Mouse (Mus musculus): ENCODE data around the gene Erc1. TPM values are rescaled to one million over a fixed set of nuclear protein-coding genes. Genes with fewer than 3 reads are reported as not detected.
"Not testable (repeated sequence)": the region's sequence is repeated elsewhere in the genome, so short reads cannot be mapped to it uniquely, and the experiment has no call there.

The Erc1 gene
- polyA plus RNA-seq, 1 experiment from 2014 or later = 23.4 TPM

DNA sequence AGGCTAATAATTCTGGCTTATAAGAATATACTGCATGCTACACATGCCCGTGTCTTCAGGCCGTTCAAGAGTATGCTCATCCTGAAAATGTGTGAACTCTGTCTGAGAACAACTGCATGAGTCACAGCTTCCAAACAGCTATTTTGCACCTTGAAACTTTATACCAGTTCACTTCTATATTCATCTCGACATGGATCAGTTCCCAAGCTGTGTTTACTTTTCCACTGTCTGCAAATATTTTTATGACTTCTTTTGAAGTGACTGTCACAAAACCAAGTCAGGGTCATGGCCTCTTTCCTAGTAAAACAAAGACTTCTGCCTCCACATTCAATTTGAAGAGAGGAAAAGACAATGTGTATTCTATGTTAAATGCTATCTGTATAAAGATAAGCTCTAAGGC, 178.2 kb downstream of the Erc1 start:
- Histone ChIP-seq H3K27ac (replicated peaks; ENCODE audit: low read depth, low read length) (no peak overlapping the region), H3K4me1 (ENCODE audit: control insufficient read depth, insufficient read depth, low read length) (no peaks in the 10 kb centered on the region), H3K27me3 (replicated peaks; ENCODE audit: control insufficient read depth, insufficient read depth, low read length) (no peaks in the 10 kb centered on the region), H3K9ac (ENCODE audit: low read depth, low read length) (no peak overlapping the region), H3K4me2 (ENCODE audit: low read depth, low read length) (no peak overlapping the region), H3K36me3 (ENCODE audit: control insufficient read depth, insufficient read depth, low read length) (0 out of 2 replicates have a peak, but pooled peaks cover 3% of the 10 kb centered on the region), H3K4me3 (ENCODE audit: low read depth, low read length) (no peak overlapping the region), H3K9me3 (ENCODE audit: control insufficient read depth, low read length) (no peaks in the 10 kb centered on the region)
- 54% methylated on average over 3 of the region's 3 CpGs for WGBS
- peak; percentile 12 for DNase-seq (ENCODE audit: low spot score)
- ATAC-seq (ENCODE audit: low read depth) = no peak

DNA sequence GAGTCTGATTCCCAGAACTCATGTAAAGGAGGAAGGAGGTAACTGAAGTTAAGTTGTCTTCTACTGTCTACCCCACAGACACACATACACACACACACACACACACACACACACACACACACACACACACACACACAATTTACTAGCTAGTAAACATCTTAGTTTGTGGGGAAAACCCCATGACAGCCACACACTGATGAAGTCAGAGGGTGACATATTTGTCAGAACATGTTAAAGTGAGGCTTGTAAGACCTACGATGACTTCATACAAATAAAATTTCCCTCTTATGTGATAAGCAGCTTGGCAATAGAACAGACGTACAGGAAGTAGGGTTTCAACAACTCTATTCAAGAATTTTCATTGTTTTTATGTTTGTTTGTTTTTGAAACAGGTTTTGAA, 185.0 kb downstream of the Erc1 start:
- Histone ChIP-seq H3K4me2 (ENCODE audit: low read depth, low read length) (no peak overlapping the region), H3K9me3 (ENCODE audit: control insufficient read depth, low read length) (no peaks in the 10 kb centered on the region), H3K9ac (ENCODE audit: low read depth, low read length) (no peak overlapping the region), H3K4me3 (ENCODE audit: low read depth, low read length) (no peak overlapping the region), H3K27ac (replicated peaks; ENCODE audit: low read depth, low read length) (no peak overlapping the region), H3K4me1 (ENCODE audit: control insufficient read depth, insufficient read depth, low read length) (no peaks in the 10 kb centered on the region), H3K36me3 (ENCODE audit: control insufficient read depth, insufficient read depth, low read length) (no peaks in the 10 kb centered on the region), H3K27me3 (replicated peaks; ENCODE audit: control insufficient read depth, insufficient read depth, low read length) (no peaks in the 10 kb centered on the region)
- DNase-seq (ENCODE audit: low spot score) = no peak
- WGBS = 78% methylated on average over 2 of the region's 2 CpGs
- ATAC-seq (ENCODE audit: low read depth) = no peak

DNA sequence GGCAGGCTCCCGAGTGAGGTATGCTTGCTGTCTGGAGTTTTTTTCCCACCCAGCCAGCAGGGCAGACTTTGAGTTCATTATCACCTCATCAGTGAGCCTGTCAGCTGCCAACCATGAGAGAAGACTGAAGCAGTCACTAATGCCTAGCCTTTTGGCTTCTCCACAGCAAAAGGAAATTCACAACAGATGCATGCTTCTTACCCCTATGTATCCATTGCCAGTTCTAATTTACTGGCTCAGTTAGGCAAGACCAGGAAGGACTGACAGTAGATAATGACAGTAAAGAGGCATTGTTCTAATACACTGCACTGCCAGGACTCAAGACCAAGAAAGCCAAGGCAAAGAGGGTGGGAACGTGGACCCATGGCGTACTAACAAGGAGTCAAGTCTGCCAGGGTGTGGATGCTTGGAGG, 186.9 kb downstream of the Erc1 start:
- no peak overlapping the region for H3K9ac ChIP-seq (ENCODE audit: low read depth, low read length)
- ATAC-seq (ENCODE audit: low read depth) (no peak), DNase-seq (ENCODE audit: low spot score) (peak; percentile 31)
- no peaks in the 10 kb centered on the region; the same call in 1 of the 2 replicates for H3K9me3 ChIP-seq (ENCODE audit: control insufficient read depth, low read length)
- H3K4me2 ChIP-seq (ENCODE audit: low read depth, low read length) = no peak overlapping the region
- no peaks in the 10 kb centered on the region for H3K36me3 ChIP-seq (ENCODE audit: control insufficient read depth, insufficient read depth, low read length)
- H3K4me3 ChIP-seq (ENCODE audit: low read depth, low read length) = no peak overlapping the region
- no peak overlapping the region for H3K27ac ChIP-seq (replicated peaks; ENCODE audit: low read depth, low read length)
- no peaks in the 10 kb centered on the region for H3K27me3 ChIP-seq (replicated peaks; ENCODE audit: control insufficient read depth, insufficient read depth, low read length)
- no peaks in the 10 kb centered on the region for H3K4me1 ChIP-seq (ENCODE audit: control insufficient read depth, insufficient read depth, low read length)
- 53% methylated on average over 3 of the region's 3 CpGs for WGBS

- WGBS = 90% methylated on average over 2 of the region's 2 CpGs
- H3K4me1 ChIP-seq (ENCODE audit: control insufficient read depth, insufficient read depth, low read length) = no peaks in the 10 kb centered on the region
- no peak overlapping the region for H3K4me2 ChIP-seq (ENCODE audit: low read depth, low read length)
- DNase-seq (ENCODE audit: low spot score) = no peak
- H3K4me3 ChIP-seq (ENCODE audit: low read depth, low read length) = no peak overlapping the region
- no peak for ATAC-seq (ENCODE audit: low read depth)
- no peak overlapping the region for H3K9ac ChIP-seq (ENCODE audit: low read depth, low read length)
- H3K36me3 ChIP-seq (ENCODE audit: control insufficient read depth, insufficient read depth, low read length) = no peaks in the 10 kb centered on the region
- no peaks in the 10 kb centered on the region for H3K27me3 ChIP-seq (replicated peaks; ENCODE audit: control insufficient read depth, insufficient read depth, low read length)
- no peaks in the 10 kb centered on the region; the same call in 1 of the 2 replicates for H3K9me3 ChIP-seq (ENCODE audit: control insufficient read depth, low read length)
- no peak overlapping the region for H3K27ac ChIP-seq (replicated peaks; ENCODE audit: low read depth, low read length)
Observed at GRCm38 (mm10) chr6:119658441-119658840, 189.5 kb downstream of the Erc1 start.

DNA sequence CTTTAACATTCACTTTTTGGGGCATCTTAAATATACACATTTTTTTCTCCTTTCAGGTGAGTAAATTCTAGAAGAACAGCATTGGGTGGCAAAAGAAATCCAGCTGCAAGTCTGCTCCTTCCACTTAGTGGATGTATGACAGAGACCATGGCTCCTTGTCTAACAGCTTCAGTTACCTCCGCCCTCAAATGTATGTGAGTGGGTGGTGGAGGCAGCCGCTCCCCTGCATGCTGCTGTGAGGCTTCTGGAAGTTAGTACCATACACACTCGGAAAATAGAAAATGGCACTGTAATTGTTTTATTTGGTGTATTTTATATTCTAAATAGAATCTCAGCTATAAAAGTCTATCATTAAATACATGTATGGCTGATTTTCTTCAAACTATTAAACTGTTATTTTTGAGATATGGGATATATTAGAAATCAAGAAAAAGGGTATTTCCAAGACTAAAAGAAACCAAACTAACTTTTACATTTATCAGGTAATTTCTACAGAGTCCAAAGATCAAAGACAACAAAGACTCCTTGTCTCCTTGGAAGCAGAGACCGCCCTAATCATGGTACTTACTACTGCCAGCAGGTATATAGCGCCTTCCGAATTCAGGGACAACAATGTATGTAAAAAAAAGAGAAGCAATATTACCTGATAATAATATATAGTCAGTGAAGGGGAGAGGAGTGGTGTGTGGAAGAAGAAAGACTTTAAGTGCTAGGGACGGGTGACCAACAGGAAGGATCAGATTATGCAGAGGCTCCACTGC, 190.4 kb downstream of the Erc1 start:
- no peak overlapping the region for H3K27ac ChIP-seq (replicated peaks; ENCODE audit: low read depth, low read length)
- no peak overlapping the region for H3K4me3 ChIP-seq (ENCODE audit: low read depth, low read length)
- H3K27me3 ChIP-seq (replicated peaks; ENCODE audit: control insufficient read depth, insufficient read depth, low read length) = no peaks in the 10 kb centered on the region
- no peaks in the 10 kb centered on the region; the same call in 1 of the 2 replicates for H3K9me3 ChIP-seq (ENCODE audit: control insufficient read depth, low read length)
- ATAC-seq (ENCODE audit: low read depth) (no peak), DNase-seq (ENCODE audit: low spot score) (no peak)
- H3K9ac ChIP-seq (ENCODE audit: low read depth, low read length) = no peak overlapping the region
- no peaks in the 10 kb centered on the region for H3K4me1 ChIP-seq (ENCODE audit: control insufficient read depth, insufficient read depth, low read length)
- H3K4me2 ChIP-seq (ENCODE audit: low read depth, low read length) = no peak overlapping the region
- H3K36me3 ChIP-seq (ENCODE audit: control insufficient read depth, insufficient read depth, low read length) = no peaks in the 10 kb centered on the region
- 88% methylated on average over 7 of the region's 7 CpGs for WGBS

- H3K27me3 ChIP-seq (replicated peaks; ENCODE audit: control insufficient read depth, insufficient read depth, low read length); H3K36me3 ChIP-seq (ENCODE audit: control insufficient read depth, insufficient read depth, low read length); H3K9ac ChIP-seq (ENCODE audit: low read depth, low read length); H3K27ac ChIP-seq (replicated peaks; ENCODE audit: low read depth, low read length); ATAC-seq (ENCODE audit: low read depth); H3K4me1 ChIP-seq (ENCODE audit: control insufficient read depth, insufficient read depth, low read length); DNase-seq (ENCODE audit: low spot score); H3K4me3 ChIP-seq (ENCODE audit: low read depth, low read length); H3K9me3 ChIP-seq (ENCODE audit: control insufficient read depth, low read length); H3K4me2 ChIP-seq (ENCODE audit: low read depth, low read length): not testable (repeated sequence)
- 88% methylated on average over 2 of the region's 2 CpGs for WGBS
Observed at GRCm38 (mm10) chr6:119654777-119655176, 193.2 kb downstream of the Erc1 start.

DNA sequence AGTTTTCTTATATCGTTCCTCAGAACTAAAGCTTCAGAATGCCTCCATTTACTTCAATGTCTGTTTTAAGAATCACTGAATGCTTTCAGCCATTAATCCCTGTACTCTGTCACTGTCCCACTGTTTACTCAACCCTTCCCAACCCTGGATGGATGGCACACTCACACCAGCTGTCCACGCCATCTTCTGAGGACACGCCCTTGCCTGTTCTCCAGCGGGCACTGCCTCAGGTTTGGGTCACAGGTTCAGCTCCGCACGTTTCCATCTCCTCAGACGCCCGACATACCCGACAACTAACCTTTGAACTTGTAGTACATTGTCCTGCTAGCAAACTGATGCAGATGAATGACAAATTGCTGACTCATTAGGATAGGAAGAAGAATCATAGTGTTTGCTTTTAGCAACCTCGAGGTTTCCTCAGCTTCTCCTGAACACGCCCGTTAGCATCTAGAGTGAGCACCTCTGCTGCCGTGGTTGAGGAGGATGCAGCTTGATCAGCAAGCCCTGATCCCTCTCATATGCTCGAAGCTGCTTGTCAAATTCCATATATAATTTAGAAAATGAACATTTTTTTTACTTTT, 204.0 kb downstream of the Erc1 start:
- Histone ChIP-seq H3K27me3 (replicated peaks; ENCODE audit: control insufficient read depth, insufficient read depth, low read length) (no peaks in the 10 kb centered on the region), H3K9me3 (ENCODE audit: control insufficient read depth, low read length) (no peaks in the 10 kb centered on the region), H3K27ac (replicated peaks; ENCODE audit: low read depth, low read length) (no peak overlapping the region)

GRCm38 (mm10) chr6:119643178-119643728, 204.7 kb downstream of the Erc1 start:
- no peak overlapping the region for H3K4me3 ChIP-seq (ENCODE audit: low read depth, low read length)
- ATAC-seq (ENCODE audit: low read depth) (no peak), DNase-seq (ENCODE audit: low spot score) (no peak)
- H3K9ac ChIP-seq (ENCODE audit: low read depth, low read length) = no peak overlapping the region
- 89% methylated on average over 7 of the region's 7 CpGs for WGBS
- no peak overlapping the region for H3K27ac ChIP-seq (replicated peaks; ENCODE audit: low read depth, low read length)
- H3K4me1 ChIP-seq (ENCODE audit: control insufficient read depth, insufficient read depth, low read length) = no peaks in the 10 kb centered on the region
- no peaks in the 10 kb centered on the region for H3K36me3 ChIP-seq (ENCODE audit: control insufficient read depth, insufficient read depth, low read length)
- no peak overlapping the region for H3K4me2 ChIP-seq (ENCODE audit: low read depth, low read length)
- H3K27me3 ChIP-seq (replicated peaks; ENCODE audit: control insufficient read depth, insufficient read depth, low read length) = no peaks in the 10 kb centered on the region
- H3K9me3 ChIP-seq (ENCODE audit: control insufficient read depth, low read length) = no peaks in the 10 kb centered on the region

More for the DNA sequence above, 204.0 kb downstream of the Erc1 start:
- no peak for DNase-seq (ENCODE audit: low spot score)
- ATAC-seq (ENCODE audit: low read depth) = no peak
- Histone ChIP-seq H3K36me3 (ENCODE audit: control insufficient read depth, insufficient read depth, low read length) (no peaks in the 10 kb centered on the region), H3K9ac (ENCODE audit: low read depth, low read length) (no peak overlapping the region), H3K4me2 (ENCODE audit: low read depth, low read length) (no peak overlapping the region), H3K4me1 (ENCODE audit: control insufficient read depth, insufficient read depth, low read length) (no peaks in the 10 kb centered on the region), H3K4me3 (ENCODE audit: low read depth, low read length) (no peak overlapping the region)
- WGBS = 67% methylated on average over 14 of the region's 14 CpGs

All from embryonic facial prominence, embryonic 14.5 days (tissue).